1 mouse cellular context compared by ENCODE assay signal in genomic region chr3:88500087-88500486, GRCm38 (mm10).
TF ChIP-seq lines count a peak whose summit lies in the region.

No protein-coding gene starts in this region.

TF ChIP-seq in MEL, 35 proteins besides CTCF, POLR2A, EP300 and RAD21 (continued from another document):
- TF ChIP-seq ZMIZ1 (IDR thresholded peaks at IDR 0.05; ENCODE audit: low read depth, low read length) (no peak), MYC (IDR thresholded peaks at IDR 0.05; ENCODE audit: low read depth, low read length) (no peak), POLR2AphosphoS5 (IDR thresholded peaks at IDR 0.05; ENCODE audit: borderline replicate concordance, low read depth, low read length) (no peak), ZKSCAN1 (IDR thresholded peaks at IDR 0.05; ENCODE audit: low read depth, low read length) (no peak), MXI1 (IDR thresholded peaks at IDR 0.05; ENCODE audit: low read depth, low read length) (no peak), TAL1 (IDR thresholded peaks at IDR 0.05; ENCODE audit: low read length) (peak; percentile 31), ETS1 (IDR thresholded peaks at IDR 0.05; ENCODE audit: low read depth, low read length) (peak; percentile 74), POLR2AphosphoS2 (IDR thresholded peaks at IDR 0.05; ENCODE audit: low read length) (no peak), CHD1 (IDR thresholded peaks at IDR 0.05; ENCODE audit: low read depth, low read length) (no peak), MAX (IDR thresholded peaks at IDR 0.05; ENCODE audit: low read length) (no peak), GATA1 (IDR thresholded peaks at IDR 0.05; ENCODE audit: low read depth, low read length) (peak; percentile 58), KAT2A (conservative IDR thresholded peaks at IDR 0.05; ENCODE audit: low read depth, low read length) (no peak), USF2 (IDR thresholded peaks at IDR 0.05; ENCODE audit: borderline replicate concordance in 1 of 2, insufficient read depth in 1 of 2, low read depth in 1 of 2, low read length in 2 of 2) (no peak), SIN3A (IDR thresholded peaks at IDR 0.05; ENCODE audit: low read length) (peak; percentile 37; the same call in 1 of the 2 replicates), TBP (IDR thresholded peaks at IDR 0.05; ENCODE audit: low read depth, low read length) (peak; percentile 50), BHLHE40 (IDR thresholded peaks at IDR 0.05; ENCODE audit: borderline replicate concordance, low read depth, low read length) (no peak), USF1 (IDR thresholded peaks at IDR 0.05; ENCODE audit: low read depth, low read length) (no peak), ZC3H11A (IDR thresholded peaks at IDR 0.05; ENCODE audit: low read depth, low read length) (no peak), GABPA (IDR thresholded peaks at IDR 0.05; ENCODE audit: low read depth, low read length) (no peak), RCOR1 (IDR thresholded peaks at IDR 0.05; ENCODE audit: low read depth, low read length) (no peak), TCF12 (IDR thresholded peaks at IDR 0.05; ENCODE audit: low read depth, low read length) (no peak), JUND (IDR thresholded peaks at IDR 0.05; ENCODE audit: low read depth, low read length) (0 out of 2 replicates have a peak, but pooled peaks have one; percentile 43), ZNF384 (IDR thresholded peaks at IDR 0.05; ENCODE audit: low read depth, low read length) (no peak), UBTF (IDR thresholded peaks at IDR 0.05; ENCODE audit: borderline replicate concordance, insufficient read depth, low read depth, low read length) (no peak), HCFC1 (IDR thresholded peaks at IDR 0.05; ENCODE audit: low read depth, low read length) (no peak), NRF1 (IDR thresholded peaks at IDR 0.05; ENCODE audit: insufficient read depth, low read depth, low read length, poor library complexity, severe bottlenecking) (no peak), ELF1 (IDR thresholded peaks at IDR 0.05; ENCODE audit: low read depth, low read length) (no peak)
